Mouse (Mus musculus): Measurements from ENCODE around the gene Elovl2. TPM values are rescaled to one million over a fixed set of nuclear protein-coding genes. Genes with fewer than 3 reads are reported as not detected.

The Elovl2 gene
- polyA plus RNA-seq, 1 experiment from 2014 or later = 0.92 TPM

DNA sequence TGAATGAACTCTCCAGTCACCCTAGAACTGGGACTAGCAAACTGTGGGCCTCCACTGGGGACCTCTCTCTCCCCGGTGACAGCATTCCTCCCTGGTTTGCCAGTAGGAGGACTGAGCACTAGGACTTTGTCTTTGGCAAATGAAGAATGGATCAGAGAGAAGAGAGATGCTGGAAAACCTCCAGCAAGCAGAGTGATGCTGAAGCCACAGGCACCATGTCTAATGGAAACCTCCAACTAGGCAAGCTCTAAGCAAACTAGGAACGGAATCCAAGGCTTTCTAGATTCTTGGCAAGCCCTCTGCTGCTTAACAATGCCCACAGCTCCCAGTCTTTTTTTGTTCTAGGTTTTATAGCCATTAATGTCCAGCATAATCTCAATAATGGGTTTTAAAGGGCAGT lies 19.3 kb downstream of the Elovl2 start:
- no peak for ATAC-seq (ENCODE audit: insufficient number of reproducible peaks, insufficient read depth, low FRiP score, low read depth)
- 61% methylated on average over 2 of the region's 2 CpGs for WGBS
- no peaks in the 10 kb centered on the region for H3K4me1 ChIP-seq (ENCODE audit: control insufficient read depth in 2 of 2, insufficient read depth in 2 of 2, low read length in 2 of 2)
- H3K9me3 ChIP-seq (ENCODE audit: control insufficient read depth, low read length) = no peaks in the 10 kb centered on the region
- H3K36me3 ChIP-seq (ENCODE audit: control insufficient read depth, insufficient read depth, low read length) = no peaks in the 10 kb centered on the region
- no peaks in the 10 kb centered on the region for H3K27me3 ChIP-seq (ENCODE audit: control insufficient read depth, insufficient read depth, low read length)
- no peak overlapping the region for H3K9ac ChIP-seq (ENCODE audit: low read length)
- H3K4me3 ChIP-seq (ENCODE audit: control insufficient read depth in 1 of 2, insufficient read depth in 1 of 2, low read depth in 1 of 2, low read length in 2 of 2) = no peak overlapping the region
- no peak overlapping the region for H3K4me2 ChIP-seq (ENCODE audit: low read length)
- no peak overlapping the region for H3K27ac ChIP-seq (replicated peaks in 1 of 2; ENCODE audit: control insufficient read depth in 1 of 2, insufficient read depth in 1 of 2, low read depth in 2 of 2, low read length in 2 of 2)

GRCm38 (mm10) chr13:41195640-41196333 lies 24.4 kb downstream of the Elovl2 start:
- Histone ChIP-seq H3K27ac (replicated peaks in 1 of 2; ENCODE audit: control insufficient read depth in 1 of 2, insufficient read depth in 1 of 2, low read depth in 2 of 2, low read length in 2 of 2) (no peak overlapping the region), H3K4me2 (ENCODE audit: low read length) (no peak overlapping the region), H3K9me3 (ENCODE audit: control insufficient read depth, low read length) (no peaks in the 10 kb centered on the region), H3K27me3 (ENCODE audit: control insufficient read depth, insufficient read depth, low read length) (no peaks in the 10 kb centered on the region), H3K9ac (ENCODE audit: low read length) (no peak overlapping the region), H3K36me3 (ENCODE audit: control insufficient read depth, insufficient read depth, low read length) (no peaks in the 10 kb centered on the region), H3K4me3 (ENCODE audit: control insufficient read depth in 1 of 2, insufficient read depth in 1 of 2, low read depth in 1 of 2, low read length in 2 of 2) (no peak overlapping the region), H3K4me1 (ENCODE audit: control insufficient read depth in 2 of 2, insufficient read depth in 2 of 2, low read length in 2 of 2) (no peaks in the 10 kb centered on the region)
- ATAC-seq (ENCODE audit: insufficient number of reproducible peaks, insufficient read depth, low FRiP score, low read depth) = no peak
- 69% methylated on average over 3 of the region's 3 CpGs for WGBS

DNA sequence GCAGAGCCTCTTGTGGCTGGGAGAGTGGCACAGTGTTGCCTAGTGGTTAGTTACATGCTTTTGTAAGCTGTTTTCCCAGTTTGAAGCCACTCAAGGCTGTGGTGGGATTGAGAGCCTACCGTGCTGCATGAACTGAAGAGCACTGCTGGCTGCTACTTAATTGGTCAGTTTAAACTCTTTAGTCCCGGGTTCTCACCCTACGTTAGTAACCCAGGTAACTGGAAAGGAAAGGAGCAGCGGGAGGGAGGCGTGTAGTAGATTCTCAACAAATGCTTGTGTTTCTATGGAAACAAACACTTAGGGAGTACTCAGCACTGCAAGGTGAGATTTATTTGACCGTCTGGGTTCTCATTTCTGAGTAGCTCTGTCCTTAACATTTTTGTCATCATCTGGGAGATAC lies 32.3 kb downstream of the Elovl2 start:
- H3K4me3 ChIP-seq (ENCODE audit: control insufficient read depth in 1 of 2, insufficient read depth in 1 of 2, low read depth in 1 of 2, low read length in 2 of 2) = no peak overlapping the region
- ATAC-seq (ENCODE audit: insufficient number of reproducible peaks, insufficient read depth, low FRiP score, low read depth) = no peak

GRCm38 (mm10) chr13:41158426-41158825 lies 61.8 kb downstream of the Elovl2 start:
- WGBS = 50% methylated on average over 5 of the region's 5 CpGs
- no peak for ATAC-seq (ENCODE audit: insufficient number of reproducible peaks, insufficient read depth, low FRiP score, low read depth)
- Histone ChIP-seq H3K4me3 (ENCODE audit: control insufficient read depth in 1 of 2, insufficient read depth in 1 of 2, low read depth in 1 of 2, low read length in 2 of 2) (no peak overlapping the region), H3K27ac (replicated peaks in 1 of 2; ENCODE audit: control insufficient read depth in 1 of 2, insufficient read depth in 1 of 2, low read depth in 2 of 2, low read length in 2 of 2) (no peak overlapping the region), H3K4me1 (ENCODE audit: control insufficient read depth in 2 of 2, insufficient read depth in 2 of 2, low read length in 2 of 2) (no peaks in the 10 kb centered on the region), H3K9ac (ENCODE audit: low read length) (no peak overlapping the region), H3K9me3 (ENCODE audit: control insufficient read depth, low read length) (no peaks in the 10 kb centered on the region), H3K27me3 (ENCODE audit: control insufficient read depth, insufficient read depth, low read length) (no peaks in the 10 kb centered on the region), H3K36me3 (ENCODE audit: control insufficient read depth, insufficient read depth, low read length) (no peaks in the 10 kb centered on the region), H3K4me2 (ENCODE audit: low read length) (no peak overlapping the region)

More for the DNA sequence above, 32.3 kb downstream of the Elovl2 start:
- Histone ChIP-seq H3K4me2 (ENCODE audit: low read length) (no peak overlapping the region), H3K4me1 (ENCODE audit: control insufficient read depth in 2 of 2, insufficient read depth in 2 of 2, low read length in 2 of 2) (no peaks in the 10 kb centered on the region), H3K9ac (ENCODE audit: low read length) (no peak overlapping the region), H3K9me3 (ENCODE audit: control insufficient read depth, low read length) (no peaks in the 10 kb centered on the region), H3K36me3 (ENCODE audit: control insufficient read depth, insufficient read depth, low read length) (no peaks in the 10 kb centered on the region), H3K27ac (replicated peaks in 1 of 2; ENCODE audit: control insufficient read depth in 1 of 2, insufficient read depth in 1 of 2, low read depth in 2 of 2, low read length in 2 of 2) (no peak overlapping the region), H3K27me3 (ENCODE audit: control insufficient read depth, insufficient read depth, low read length) (no peaks in the 10 kb centered on the region)
- 74% methylated on average over 6 of the region's 6 CpGs for WGBS

GRCm38 (mm10) chr13:41153146-41153545 lies 67.1 kb downstream of the Elovl2 start:
- Histone ChIP-seq H3K4me2 (ENCODE audit: low read length) (no peak overlapping the region), H3K36me3 (ENCODE audit: control insufficient read depth, insufficient read depth, low read length) (no peaks in the 10 kb centered on the region), H3K4me3 (ENCODE audit: control insufficient read depth in 1 of 2, insufficient read depth in 1 of 2, low read depth in 1 of 2, low read length in 2 of 2) (no peak overlapping the region), H3K27me3 (ENCODE audit: control insufficient read depth, insufficient read depth, low read length) (no peaks in the 10 kb centered on the region), H3K4me1 (ENCODE audit: control insufficient read depth in 2 of 2, insufficient read depth in 2 of 2, low read length in 2 of 2) (no peaks in the 10 kb centered on the region), H3K27ac (replicated peaks in 1 of 2; ENCODE audit: control insufficient read depth in 1 of 2, insufficient read depth in 1 of 2, low read depth in 2 of 2, low read length in 2 of 2) (no peak overlapping the region), H3K9ac (ENCODE audit: low read length) (no peak overlapping the region), H3K9me3 (ENCODE audit: control insufficient read depth, low read length) (no peaks in the 10 kb centered on the region)
- WGBS = 78% methylated on average over 11 of the region's 11 CpGs
- no peak for ATAC-seq (ENCODE audit: insufficient number of reproducible peaks, insufficient read depth, low FRiP score, low read depth)

DNA sequence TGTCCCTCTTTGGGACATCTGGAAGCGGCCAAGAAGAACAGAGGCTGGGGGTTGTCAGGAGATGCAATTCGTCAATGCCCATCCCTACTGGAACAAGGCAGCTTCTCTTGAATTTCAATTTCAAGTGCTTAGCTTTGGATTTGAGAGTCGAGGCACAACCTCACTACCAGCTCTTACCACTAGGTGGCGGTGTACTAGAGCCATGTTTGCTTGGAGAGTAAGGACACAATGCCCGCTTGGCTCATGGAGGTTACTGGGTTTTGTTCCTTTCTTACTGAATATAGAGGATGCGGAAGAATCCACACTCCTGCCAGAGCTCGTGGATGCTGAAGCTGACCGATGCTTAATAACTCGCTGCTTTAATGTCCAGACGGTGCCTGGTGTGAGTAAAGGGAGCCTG lies 73.9 kb downstream of the Elovl2 start:
- H3K4me3 ChIP-seq (ENCODE audit: control insufficient read depth in 1 of 2, insufficient read depth in 1 of 2, low read depth in 1 of 2, low read length in 2 of 2) = no peak overlapping the region
- ATAC-seq (ENCODE audit: insufficient number of reproducible peaks, insufficient read depth, low FRiP score, low read depth) = no peak
- H3K9me3 ChIP-seq (ENCODE audit: control insufficient read depth, low read length) = no peaks in the 10 kb centered on the region
- H3K27me3 ChIP-seq (ENCODE audit: control insufficient read depth, insufficient read depth, low read length) = no peaks in the 10 kb centered on the region
- no peak overlapping the region for H3K4me2 ChIP-seq (ENCODE audit: low read length)
- H3K27ac ChIP-seq (replicated peaks in 1 of 2; ENCODE audit: control insufficient read depth in 1 of 2, insufficient read depth in 1 of 2, low read depth in 2 of 2, low read length in 2 of 2) = no peak overlapping the region
- no peaks in the 10 kb centered on the region for H3K36me3 ChIP-seq (ENCODE audit: control insufficient read depth, insufficient read depth, low read length)
- WGBS = 72% methylated on average over 10 of the region's 10 CpGs
- H3K4me1 ChIP-seq (ENCODE audit: control insufficient read depth in 2 of 2, insufficient read depth in 2 of 2, low read length in 2 of 2) = no peaks in the 10 kb centered on the region
- no peak overlapping the region for H3K9ac ChIP-seq (ENCODE audit: low read length)

DNA sequence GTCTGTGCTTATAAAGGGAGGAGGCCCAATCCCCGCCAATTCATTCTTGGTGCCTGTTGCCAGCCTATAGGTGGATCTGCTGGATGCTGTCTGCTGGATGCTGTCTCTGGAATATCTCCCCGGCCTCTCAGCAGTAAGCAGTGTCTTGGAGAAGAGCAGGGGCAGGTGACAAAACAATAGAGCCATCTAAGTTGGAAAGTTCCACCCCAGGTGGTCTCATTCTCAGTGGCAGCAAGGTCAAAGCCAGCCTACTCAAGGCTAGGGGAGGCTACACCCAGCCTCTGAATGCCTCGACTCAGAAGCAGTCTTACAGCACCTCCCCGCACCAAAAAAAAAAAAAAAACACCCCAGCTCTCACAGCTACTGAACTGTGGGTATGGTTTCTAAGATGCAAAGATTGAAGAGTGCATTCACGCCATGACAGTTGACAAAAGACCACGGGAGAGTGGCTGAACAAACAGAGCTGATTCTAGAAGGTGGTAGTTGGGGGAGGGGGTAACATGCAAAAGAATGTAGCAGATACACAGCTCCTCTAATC lies 74.7 kb downstream of the Elovl2 start:
- Histone ChIP-seq H3K9me3 (ENCODE audit: control insufficient read depth, low read length) (no peaks in the 10 kb centered on the region), H3K27me3 (ENCODE audit: control insufficient read depth, insufficient read depth, low read length) (no peaks in the 10 kb centered on the region), H3K36me3 (ENCODE audit: control insufficient read depth, insufficient read depth, low read length) (no peaks in the 10 kb centered on the region), H3K4me2 (ENCODE audit: low read length) (no peak overlapping the region), H3K9ac (ENCODE audit: low read length) (no peak overlapping the region), H3K4me3 (ENCODE audit: control insufficient read depth in 1 of 2, insufficient read depth in 1 of 2, low read depth in 1 of 2, low read length in 2 of 2) (no peak overlapping the region), H3K4me1 (ENCODE audit: control insufficient read depth in 2 of 2, insufficient read depth in 2 of 2, low read length in 2 of 2) (no peaks in the 10 kb centered on the region), H3K27ac (replicated peaks in 1 of 2; ENCODE audit: control insufficient read depth in 1 of 2, insufficient read depth in 1 of 2, low read depth in 2 of 2, low read length in 2 of 2) (no peak overlapping the region)
- no peak for ATAC-seq (ENCODE audit: insufficient number of reproducible peaks, insufficient read depth, low FRiP score, low read depth)
- 65% methylated on average over 6 of the region's 6 CpGs for WGBS

- H3K9me3 ChIP-seq (ENCODE audit: control insufficient read depth, low read length) = no peaks in the 10 kb centered on the region
- H3K27me3 ChIP-seq (ENCODE audit: control insufficient read depth, insufficient read depth, low read length) = no peaks in the 10 kb centered on the region
- H3K4me2 ChIP-seq (ENCODE audit: low read length) = no peak overlapping the region
- no peaks in the 10 kb centered on the region for H3K36me3 ChIP-seq (ENCODE audit: control insufficient read depth, insufficient read depth, low read length)
- no peak overlapping the region for H3K4me3 ChIP-seq (ENCODE audit: control insufficient read depth in 1 of 2, insufficient read depth in 1 of 2, low read depth in 1 of 2, low read length in 2 of 2)
- WGBS = 6% methylated on average over 6 of the region's 6 CpGs
- no peak overlapping the region for H3K27ac ChIP-seq (replicated peaks in 1 of 2; ENCODE audit: control insufficient read depth in 1 of 2, insufficient read depth in 1 of 2, low read depth in 2 of 2, low read length in 2 of 2)
- ATAC-seq (ENCODE audit: insufficient number of reproducible peaks, insufficient read depth, low FRiP score, low read depth) = no peak
- no peak overlapping the region for H3K9ac ChIP-seq (ENCODE audit: low read length)
- H3K4me1 ChIP-seq (ENCODE audit: control insufficient read depth in 2 of 2, insufficient read depth in 2 of 2, low read length in 2 of 2) = no peaks in the 10 kb centered on the region
Observed at GRCm38 (mm10) chr13:41134901-41135300, 85.3 kb downstream of the Elovl2 start.
